Mouse (Mus musculus): ENCODE results near the gene Tpi1.

DNA sequence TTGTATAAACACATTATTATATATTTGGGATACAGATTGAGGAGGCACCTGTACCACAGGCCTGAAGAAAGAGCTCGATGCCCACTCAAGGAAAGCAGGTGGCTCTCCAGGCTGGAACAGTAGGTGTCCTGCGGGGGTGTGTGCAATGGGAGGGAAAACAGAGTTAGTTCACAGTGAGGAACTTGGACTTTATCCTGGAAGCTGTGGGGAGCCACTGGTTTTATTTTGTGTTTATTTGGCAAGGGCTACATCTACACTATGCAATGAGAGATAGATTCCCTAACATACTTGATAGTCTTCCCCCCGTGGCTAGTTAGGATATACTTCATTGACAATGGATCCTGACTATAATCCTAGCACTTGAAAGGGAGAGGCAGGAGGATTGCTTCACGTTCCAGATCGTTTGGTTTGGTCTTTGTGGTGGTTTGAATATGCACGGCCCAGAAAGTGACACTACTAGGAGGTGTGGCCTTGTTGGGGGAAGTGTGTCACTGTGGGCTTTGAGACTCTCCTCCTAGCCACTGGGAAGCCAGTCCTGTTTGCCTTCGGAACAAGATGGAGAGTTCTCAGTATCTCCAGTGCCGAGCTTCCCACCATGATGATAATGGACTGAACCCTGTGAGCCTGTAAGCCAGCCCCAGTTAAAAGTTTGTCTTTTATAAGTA lies 27.2 kb downstream of the Tpi1 start:
- TF ChIP-seq POLR2A (IDR thresholded peaks at IDR 0.05; ENCODE audit: insufficient read depth, low read depth, low read length) = no peak
- TF ChIP-seq CTCF (IDR thresholded peaks at IDR 0.05; ENCODE audit: insufficient read depth, low read depth, low read length) = no peak

All from olfactory bulb, adult 2 months (tissue).